Mouse (Mus musculus): ENCODE measurements around the gene Abhd5.

GRCm38 (mm10) chr9:122345291-122345690, 6.1 kb upstream of the Abhd5 start:
- no peak for TF ChIP-seq CTCF (IDR thresholded peaks at IDR 0.05; ENCODE audit: control insufficient read depth, insufficient read depth, insufficient replicate concordance, low read depth, low read length)
- no peak for TF ChIP-seq POLR2A (IDR thresholded peaks at IDR 0.05; ENCODE audit: control insufficient read depth, low read depth, low read length)
